Mouse (Mus musculus) CH12.LX (cell line): ENCODE results near the gene Mapkbp1.

Source experiments
- CHD2 ChIP-seq: IDR thresholded peaks from 2 replicates; pipeline ENCODE4 v1.6.1; 2011; ENCODE audit warnings: low read length, improper control_type of control experiment
- CTCF ChIP-seq, 2 experiments: IDR thresholded peaks in 1 of 2; conservative IDR thresholded peaks in 1 of 2; 2 replicates each; pipeline ENCODE4 v1.5.1; 2011 to 2012; ENCODE audit warnings: low read depth in 2 of 2, low read length in 2 of 2, improper control_type of control experiment in 1 of 2, inconsistent platforms in 1 of 2, mild to moderate bottlenecking in 1 of 2, moderate library complexity in 1 of 2
- EP300 ChIP-seq: IDR thresholded peaks from 2 replicates; pipeline ENCODE4 v1.6.1; 2011; ENCODE audit warnings: low read length, improper control_type of control experiment
- ETS1 ChIP-seq: conservative IDR thresholded peaks from 2 replicates; pipeline ENCODE4 v1.6.1; 2012; ENCODE audit warnings: low read depth, mild to moderate bottlenecking, inconsistent platforms, low read length, improper control_type of control experiment, moderate library complexity
- JUN ChIP-seq: IDR thresholded peaks from 2 replicates; pipeline ENCODE4 v1.6.1; 2011; ENCODE audit warnings: low read depth, mild to moderate bottlenecking, low read length, improper control_type of control experiment, moderate library complexity; ENCODE audit not compliant: insufficient read depth
- JUND ChIP-seq: conservative IDR thresholded peaks from 2 replicates; pipeline ENCODE4 v1.6.1; 2011; ENCODE audit warnings: low read depth, low read length, improper control_type of control experiment
- MAX ChIP-seq: IDR thresholded peaks from 2 replicates; pipeline ENCODE4 v1.6.1; 2011; ENCODE audit warnings: low read length, improper control_type of control experiment
- MXI1 ChIP-seq: IDR thresholded peaks from 2 replicates; pipeline ENCODE4 v1.6.1; 2011; ENCODE audit warnings: mild to moderate bottlenecking, low read depth, low read length, improper control_type of control experiment
- MYC ChIP-seq: IDR thresholded peaks from 2 replicates; pipeline ENCODE4 v1.6.1; 2011; ENCODE audit warnings: low read depth, mild to moderate bottlenecking, improper control_type of control experiment, low read length
- POLR2A ChIP-seq: IDR thresholded peaks from 2 replicates; pipeline ENCODE4 v1.6.1; 2011; ENCODE audit warnings: low read depth, mild to moderate bottlenecking, improper control_type of control experiment, low read length
- SIN3A ChIP-seq: IDR thresholded peaks from 2 replicates; pipeline ENCODE4 v1.6.1; 2012; ENCODE audit warnings: low read length, improper control_type of control experiment, inconsistent platforms
- USF1 ChIP-seq: IDR thresholded peaks from 2 replicates; pipeline ENCODE4 v1.6.1; 2014; ENCODE audit warnings: low read depth, mild to moderate bottlenecking, inconsistent platforms, low read length, improper control_type of control experiment
- ZMIZ1 ChIP-seq: IDR thresholded peaks from 2 replicates; pipeline ENCODE4 v1.6.1; 2012; ENCODE audit warnings: low read depth, mild to moderate bottlenecking, inconsistent platforms, low read length, improper control_type of control experiment

GRCm38 (mm10) chr2:120013831-120014486, 41.5 kb downstream of the Mapkbp1 start:
- TF ChIP-seq JUND, result no peak
- TF ChIP-seq CTCF (conservative IDR thresholded peaks at IDR 0.05 in 1 of 2, IDR thresholded peaks at IDR 0.05 in 1 of 2; ENCODE audit: low read depth in 2 of 2, low read length in 2 of 2), result no peak
- no peak for TF ChIP-seq SIN3A
- TF ChIP-seq EP300, result no peak
- TF ChIP-seq CHD2, result no peak
- TF ChIP-seq ETS1, result no peak
- TF ChIP-seq USF1, result no peak
- no peak for TF ChIP-seq ZMIZ1
- TF ChIP-seq MYC, result no peak
- no peak for TF ChIP-seq POLR2A
- no peak for TF ChIP-seq MXI1
- no peak for TF ChIP-seq JUN
- no peak for TF ChIP-seq MAX
